Mouse (Mus musculus) olfactory bulb, adult 2 months (tissue): Measurements from ENCODE around the gene Pip5k1b. TPM values are rescaled to one million over a fixed set of nuclear protein-coding genes. Genes with fewer than 3 reads are reported as not detected.

Experiments used
- H3K27ac ChIP-seq: fragments of 200-500 bp; 2 replicates; pipeline ENCODE4 v1.5.1; 2012; ENCODE audit warnings: low read depth, low read length; ENCODE audit not compliant: insufficient read depth
- H3K4me1 ChIP-seq: fragments of 200-500 bp; 2 replicates; pipeline ENCODE4 v1.6.1; 2012; ENCODE audit warnings: low read length; ENCODE audit not compliant: control insufficient read depth, insufficient read depth
- H3K4me3 ChIP-seq: fragments of 200-500 bp; 2 replicates; pipeline ENCODE4 v1.5.1; 2012; ENCODE audit warnings: mild to moderate bottlenecking, low read depth, low read length, moderate library complexity; ENCODE audit not compliant: insufficient read depth
- CTCF ChIP-seq: fragments of 200-500 bp; IDR thresholded peaks from 2 replicates; pipeline ENCODE4 v1.5.1; 2012; ENCODE audit warnings: low read depth, mild to moderate bottlenecking, low read length, moderate library complexity; ENCODE audit not compliant: insufficient read depth
- POLR2A ChIP-seq: fragments of 200-500 bp; IDR thresholded peaks from 2 replicates; pipeline ENCODE4 v1.6.1; 2012; ENCODE audit warnings: mild to moderate bottlenecking, low read depth, low read length, moderate library complexity; ENCODE audit not compliant: insufficient read depth
- WGBS: fragments of 180-500 bp; shearing (Covaris S2); methylation state at CpG from one replicate; pipeline ENCODE4 v1.1.7; 2018; 5-methylcytosine and 5-hydroxymethylcytosine counted together
- polyA plus RNA-seq: library from polyadenylated mRNA; stranded (reverse); fragments of >200 nt; gene quantifications from 2 replicates; pipeline ENCODE4 v1.2.4, GENCODE M21; 2012; ENCODE audit warnings: low replicate concordance; ENCODE audit not compliant: missing spikeins, insufficient read depth, insufficient read length

The Pip5k1b gene
- polyA plus RNA-seq, 1 experiment: not detected

- TF ChIP-seq POLR2A (no peak), CTCF (no peak)
- Histone ChIP-seq H3K4me3 (no peak overlapping the region), H3K27ac (no peak overlapping the region), H3K4me1 (no peaks in the 10 kb centered on the region)
- 95% methylated on average over 14 of the region's 14 CpGs for WGBS
These were observed 292.9 kb downstream of the Pip5k1b start for GRCm38 (mm10) chr19:24262736-24263135.

DNA sequence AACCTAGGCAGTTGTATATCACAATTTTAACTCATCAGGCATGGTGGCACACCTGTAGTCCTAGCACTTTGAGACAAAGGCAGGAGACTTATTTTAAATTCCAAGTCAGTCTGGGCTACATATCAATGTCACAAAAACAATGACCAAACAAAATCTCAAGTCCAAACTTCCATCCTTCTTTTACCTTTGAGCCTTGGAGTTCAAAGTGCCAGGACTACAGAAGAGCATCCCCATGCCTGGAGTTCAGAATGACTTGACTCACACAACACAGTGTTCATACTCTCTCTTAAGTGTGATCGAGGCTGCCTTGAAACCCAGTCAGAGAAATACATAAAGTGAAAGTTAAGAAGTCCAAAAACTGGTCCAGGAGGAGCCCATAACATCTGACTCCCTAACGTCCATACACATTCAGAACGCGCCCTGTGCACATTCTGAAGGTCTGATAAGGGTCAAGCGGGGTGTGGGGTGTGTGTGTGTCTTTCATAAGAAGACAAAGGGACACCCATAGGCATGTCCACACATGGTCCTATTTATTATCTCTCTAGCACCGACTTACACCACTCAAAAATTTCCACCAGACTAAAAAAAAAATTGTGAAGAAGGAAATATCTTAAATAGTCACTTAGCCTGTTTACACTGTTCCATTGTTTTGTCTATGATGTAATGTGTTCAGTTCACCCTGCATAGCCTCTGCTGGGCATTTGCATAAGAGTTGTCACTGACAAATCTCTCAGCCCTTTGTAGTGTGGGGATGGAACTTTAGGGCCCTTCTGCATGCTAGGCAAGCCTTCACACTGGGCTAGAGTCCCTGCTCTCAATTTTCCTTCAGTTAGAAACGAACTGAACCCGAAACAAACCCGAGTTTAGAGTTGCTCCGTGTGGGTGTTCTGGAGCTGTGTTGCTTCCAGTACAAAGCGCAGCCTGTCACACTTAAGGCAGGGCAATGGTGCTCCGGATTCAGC, 296.0 kb downstream of the Pip5k1b start:
- 54% methylated on average over 12 of the region's 12 CpGs for WGBS
- Histone ChIP-seq H3K4me1 (no peaks in the 10 kb centered on the region), H3K4me3 (no peak overlapping the region), H3K27ac (no peak overlapping the region)
- TF ChIP-seq CTCF (no peak), POLR2A (no peak)

- H3K4me1 ChIP-seq: 0 out of 2 replicates have a peak, but pooled peaks cover 3% of the 10 kb centered on the region
- no peak overlapping the region for H3K27ac ChIP-seq
- 89% methylated on average over 5 of the region's 5 CpGs for WGBS
- TF ChIP-seq CTCF: no peak
- no peak for TF ChIP-seq POLR2A
- no peak overlapping the region for H3K4me3 ChIP-seq
These were observed 297.3 kb downstream of the Pip5k1b start for GRCm38 (mm10) chr19:24258368-24258767.

GRCm38 (mm10) chr19:24257962-24258361, 297.7 kb downstream of the Pip5k1b start:
- 95% methylated on average over 6 of the region's 6 CpGs for WGBS
- Histone ChIP-seq H3K4me3 (no peak overlapping the region), H3K27ac (no peak overlapping the region), H3K4me1 (0 out of 2 replicates have a peak, but pooled peaks cover 3% of the 10 kb centered on the region)
- TF ChIP-seq POLR2A: no peak
- TF ChIP-seq CTCF: no peak

DNA sequence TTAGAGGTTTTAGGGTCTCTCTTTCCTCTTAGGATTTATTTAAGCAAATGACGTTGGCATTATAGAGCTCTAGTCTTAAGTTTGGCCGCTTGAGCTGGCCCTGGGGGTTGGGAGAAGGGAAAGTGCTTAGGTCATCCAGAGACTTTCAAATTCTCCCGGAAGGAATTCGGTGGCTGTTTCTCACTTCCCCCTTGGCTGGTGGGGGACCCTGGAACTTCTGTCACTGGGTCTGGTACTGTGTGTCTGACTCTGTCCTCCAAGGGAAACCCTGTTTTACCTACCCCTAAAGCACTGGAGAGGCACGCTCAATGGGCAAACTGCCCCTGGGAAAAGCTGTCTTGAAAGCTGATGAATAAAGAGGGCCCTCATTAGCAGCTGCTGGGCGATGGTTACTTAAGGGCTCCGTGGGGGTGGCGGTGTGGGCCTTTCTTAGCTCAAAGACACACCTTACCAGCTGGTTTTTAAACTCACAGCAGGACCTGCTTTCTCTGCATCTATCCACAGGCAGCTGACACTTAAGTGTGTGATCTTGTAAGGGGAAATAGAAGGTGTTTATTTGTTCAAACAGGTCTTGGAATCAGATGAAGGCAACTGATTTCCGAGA, 301.9 kb downstream of the Pip5k1b start:
- Histone ChIP-seq H3K4me3 (no peak overlapping the region), H3K4me1 (peaks cover 8% of the 10 kb centered on the region), H3K27ac (no peak overlapping the region)
- TF ChIP-seq POLR2A: no peak
- TF ChIP-seq CTCF: no peak
- WGBS: 40% methylated on average over 9 of the region's 9 CpGs

- Histone ChIP-seq H3K27ac (no peak overlapping the region), H3K4me3 (no peak overlapping the region), H3K4me1 (peaks cover 8% of the 10 kb centered on the region)
- 22% methylated on average over 6 of the region's 6 CpGs for WGBS
- TF ChIP-seq CTCF (no peak), POLR2A (no peak)
These were observed 303.8 kb downstream of the Pip5k1b start for GRCm38 (mm10) chr19:24251869-24252268.

Other genes with a start within 250 kb of the Pip5k1b start
- not detected in 2 replicates for gene Fam122a, start 78.5 kb downstream of the Pip5k1b start, polyA plus RNA-seq
- gene Tmem252, start 118.1 kb upstream of the Pip5k1b start, polyA plus RNA-seq: not detected in 2 replicates